Mouse (Mus musculus) liver, embryonic 14.5 days (tissue): ENCODE results near the gene Cd9. TPM values are rescaled to one million over a fixed set of nuclear protein-coding genes. Genes with fewer than 3 reads are reported as not detected.
A peak's percentile ranks its signal among the peaks of the same experiment; 100 is the strongest.
"Not testable (repeated sequence)": the region's sequence is repeated elsewhere in the genome, so short reads cannot be mapped to it uniquely, and the experiment has no call there.

Experiments
- ATAC-seq: fragments of 200-750 bp; cut with Nextera tagmentation; 2 replicates; pipeline ENCODE4 v1.8.0; 2017; ENCODE audit warnings: moderate number of reproducible peaks, mild to moderate bottlenecking, moderate library complexity; ENCODE audit not compliant: insufficient read depth
- DNase-seq, 3 experiments: peaks; one replicate each; pipeline ENCODE4 v3.0.0-alpha.2; 2012 to 2013; ENCODE audit warnings: low read depth in 3 of 3, low spot score in 3 of 3
- H3K27ac ChIP-seq: fragments of 300-500 bp; sonication (generic); 2 replicates; pipeline ENCODE4 v1.5.1; 2014; ENCODE audit warnings: moderate library complexity, mild to moderate bottlenecking, control low read depth, inconsistent platforms
- H3K27me3 ChIP-seq: fragments of 300-500 bp; sonication (generic); 2 replicates; pipeline ENCODE4 v1.6.1; 2014; ENCODE audit warnings: mild to moderate bottlenecking, low read length, moderate library complexity; ENCODE audit not compliant: control insufficient read depth, insufficient read depth
- H3K36me3 ChIP-seq: fragments of 300-500 bp; sonication (generic); replicated peaks from 2 replicates; pipeline ENCODE4 v1.6.1; 2014; ENCODE audit warnings: low read depth; ENCODE audit not compliant: control insufficient read depth, insufficient read depth
- H3K4me1 ChIP-seq, 2 experiments: fragments of 200-500 bp in 1 of 2; fragments of 300-500 bp in 1 of 2; sonication (generic) in 1 of 2; replicated peaks; 2 replicates each; pipeline ENCODE4 v1.6.1; 2012 to 2014; ENCODE audit warnings: antibody characterized with exemption in 1 of 2, inconsistent platforms in 1 of 2, low read length in 1 of 2; ENCODE audit not compliant: control insufficient read depth in 2 of 2, insufficient read depth in 2 of 2
- H3K4me2 ChIP-seq: fragments of 300-500 bp; sonication (generic); 2 replicates; pipeline ENCODE4 v1.6.1; 2014; ENCODE audit warnings: low read depth, mild to moderate bottlenecking, control low read depth, moderate library complexity
- H3K4me3 ChIP-seq, 2 experiments: fragments of 200-500 bp in 1 of 2; fragments of 300-500 bp in 1 of 2; sonication (generic) in 1 of 2; 2 replicates each; pipeline ENCODE4 v1.5.1; 2012 to 2014; ENCODE audit warnings: low read depth in 2 of 2, low read length in 2 of 2, mild to moderate bottlenecking in 2 of 2, control low read depth in 1 of 2, inconsistent platforms in 1 of 2, moderate library complexity in 1 of 2; ENCODE audit not compliant: insufficient read depth in 1 of 2
- H3K9ac ChIP-seq: fragments of 300-500 bp; sonication (generic); replicated peaks from 2 replicates; pipeline ENCODE4 v1.6.1; 2014; ENCODE audit warnings: mild to moderate bottlenecking, control low read depth, moderate library complexity
- H3K9me3 ChIP-seq: fragments of 300-500 bp; sonication (generic); 2 replicates; pipeline ENCODE4 v1.6.1; 2016; ENCODE audit warnings: low read length, mixed read lengths; ENCODE audit not compliant: control insufficient read depth
- CTCF ChIP-seq: IDR thresholded peaks from 2 replicates; pipeline ENCODE4 v1.5.1; 2016; ENCODE audit warnings: antibody characterized with exemption, low read depth, control low read depth
- EP300 ChIP-seq: IDR thresholded peaks from 2 replicates; pipeline ENCODE4 v1.6.1; 2016; ENCODE audit warnings: antibody characterized with exemption, low read depth
- WGBS: fragments of 180-500 bp; shearing (Covaris S2); extraction: QIAGEN DNeasy Blood & Tissue Kit; methylation state at CpG from one replicate; pipeline ENCODE4 v1.1.7; 2014; ENCODE audit not compliant: insufficient replicate concordance; 5-methylcytosine and 5-hydroxymethylcytosine counted together
- polyA plus RNA-seq, 2 experiments: library from polyadenylated mRNA; depleted of rRNA in 1 of 2; stranded (reverse) in 1 of 2; unstranded in 1 of 2; fragments of >200 nt; fragmentation: Nextera tagmentation in 1 of 2; extraction: Ambion mirVana in 1 of 2; gene quantifications; 2 replicates each; pipeline versions ENCODE4 v1.2.1 to v1.2.3; 2012 to 2014

The Cd9 gene
- polyA plus RNA-seq, 2 experiments: 62.6 to 96.8 TPM

GRCm38 (mm10) chr6:125484721-125485120 lies 9.9 kb downstream of the Cd9 start:
- H3K4me2 ChIP-seq: no peak overlapping the region
- H3K9me3 ChIP-seq: no peaks in the 10 kb centered on the region
- no peak for DNase-seq
- ATAC-seq: no peak
- WGBS: 69% methylated on average over 2 of the region's 2 CpGs
- H3K36me3 ChIP-seq: no peaks in the 10 kb centered on the region
- H3K27ac ChIP-seq: no peak overlapping the region
- H3K4me3 ChIP-seq: no peak overlapping the region
- peaks cover 14 to 47% of the 10 kb centered on the region in 2 experiments for H3K4me1 ChIP-seq
- TF ChIP-seq CTCF (no peak), EP300 (no peak)
- H3K27me3 ChIP-seq: no peaks in the 10 kb centered on the region
- H3K9ac ChIP-seq: no peak overlapping the region

- WGBS: 69% methylated on average over 10 of the region's 10 CpGs
- not testable (repeated sequence) for ATAC-seq
- peaks cover 14 to 50% of the 10 kb centered on the region in 2 experiments for H3K4me1 ChIP-seq
These were observed 10.3 kb downstream of the Cd9 start for GRCm38 (mm10) chr6:125484313-125484660.

DNA sequence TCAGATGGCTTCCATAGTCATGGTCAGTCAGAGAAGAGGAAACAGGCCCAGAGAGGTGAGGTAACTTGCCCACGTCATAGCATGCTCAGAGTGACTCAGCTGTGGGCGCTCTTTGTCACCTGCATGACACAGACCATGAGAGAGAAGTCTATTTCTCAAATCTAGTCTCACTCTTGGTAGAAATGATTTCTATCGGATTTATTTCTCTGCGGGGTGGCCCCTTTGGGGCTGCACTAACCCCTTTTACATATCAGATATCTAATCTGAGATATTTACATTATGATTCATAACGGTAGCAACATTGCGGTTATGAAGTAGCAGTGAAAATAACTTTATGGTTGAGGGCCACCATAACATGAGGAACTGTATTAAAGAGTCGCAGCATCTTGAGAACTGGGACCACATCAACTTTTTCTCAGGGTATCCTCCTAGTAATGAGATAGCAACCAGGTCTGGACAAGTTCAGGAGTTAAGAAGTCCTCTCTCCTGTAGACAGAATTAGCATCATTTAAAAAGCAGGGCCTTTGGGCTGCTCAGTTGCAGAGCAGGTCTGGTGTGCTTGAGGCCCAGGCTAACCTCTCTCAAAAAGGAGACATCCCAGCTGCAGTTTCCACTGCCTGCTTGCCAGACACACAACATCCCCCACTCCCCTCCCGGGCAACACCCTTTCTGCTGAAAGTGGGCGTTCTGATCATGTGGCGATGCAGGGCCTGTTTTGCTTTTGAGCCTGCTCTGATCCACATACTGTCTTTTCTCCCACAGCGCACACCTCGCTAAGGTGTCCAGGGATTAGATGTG lies 10.9 kb downstream of the Cd9 start:
- H3K27me3 ChIP-seq: no peaks in the 10 kb centered on the region
- DNase-seq: no peak
- no peaks in the 10 kb centered on the region for H3K36me3 ChIP-seq
- no peak for ATAC-seq
- no peak overlapping the region for H3K4me3 ChIP-seq
- peaks cover 14 to 51% of the 10 kb centered on the region in 2 experiments for H3K4me1 ChIP-seq
- TF ChIP-seq EP300: no peak
- TF ChIP-seq CTCF: no peak
- no peak overlapping the region for H3K4me2 ChIP-seq
- H3K9ac ChIP-seq: no peak overlapping the region
- no peaks in the 10 kb centered on the region for H3K9me3 ChIP-seq
- WGBS: 68% methylated on average over 12 of the region's 12 CpGs
- H3K27ac ChIP-seq: no peak overlapping the region

More at GRCm38 (mm10) chr6:125484313-125484660, 10.3 kb downstream of the Cd9 start:
- not testable (repeated sequence) for H3K36me3 ChIP-seq, H3K4me3 ChIP-seq, H3K27me3 ChIP-seq, H3K9ac ChIP-seq, H3K9me3 ChIP-seq, DNase-seq, H3K4me2 ChIP-seq, H3K27ac ChIP-seq

DNA sequence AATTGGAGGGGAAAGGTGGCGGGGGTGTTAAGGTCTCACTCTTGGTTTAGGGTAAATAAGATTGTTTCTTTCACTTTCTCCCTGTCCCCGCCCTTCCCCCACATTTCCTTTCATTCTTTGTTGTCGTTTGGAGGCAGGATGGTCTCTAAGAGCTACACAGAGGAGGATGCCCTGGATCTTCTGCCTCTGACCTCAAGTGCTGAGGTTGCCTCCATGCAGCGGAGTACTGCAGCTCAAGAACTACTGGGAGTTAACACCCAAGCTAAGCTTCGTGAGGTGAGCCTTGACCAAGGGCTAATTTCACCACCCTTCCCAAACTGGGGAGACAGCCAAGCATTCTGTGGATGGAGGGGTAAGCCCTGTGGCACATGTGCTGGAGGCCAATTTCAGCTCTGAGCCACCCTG lies 12.2 kb downstream of the Cd9 start:
- DNase-seq: no peak
- Histone ChIP-seq H3K9ac (no peak overlapping the region), H3K9me3 (no peaks in the 10 kb centered on the region), H3K4me2 (peak overlapping the region; percentile 39; the same call in 1 of the 2 replicates), H3K36me3 (no peaks in the 10 kb centered on the region), H3K27me3 (no peaks in the 10 kb centered on the region), H3K4me3 (no peak overlapping the region), H3K4me1 (peaks cover 14 to 59% of the 10 kb centered on the region in 2 experiments), H3K27ac (no peak overlapping the region)
- ATAC-seq: no peak
- TF ChIP-seq EP300: no peak
- no peak for TF ChIP-seq CTCF
- WGBS: 38% methylated on average over 5 of the region's 5 CpGs

DNA sequence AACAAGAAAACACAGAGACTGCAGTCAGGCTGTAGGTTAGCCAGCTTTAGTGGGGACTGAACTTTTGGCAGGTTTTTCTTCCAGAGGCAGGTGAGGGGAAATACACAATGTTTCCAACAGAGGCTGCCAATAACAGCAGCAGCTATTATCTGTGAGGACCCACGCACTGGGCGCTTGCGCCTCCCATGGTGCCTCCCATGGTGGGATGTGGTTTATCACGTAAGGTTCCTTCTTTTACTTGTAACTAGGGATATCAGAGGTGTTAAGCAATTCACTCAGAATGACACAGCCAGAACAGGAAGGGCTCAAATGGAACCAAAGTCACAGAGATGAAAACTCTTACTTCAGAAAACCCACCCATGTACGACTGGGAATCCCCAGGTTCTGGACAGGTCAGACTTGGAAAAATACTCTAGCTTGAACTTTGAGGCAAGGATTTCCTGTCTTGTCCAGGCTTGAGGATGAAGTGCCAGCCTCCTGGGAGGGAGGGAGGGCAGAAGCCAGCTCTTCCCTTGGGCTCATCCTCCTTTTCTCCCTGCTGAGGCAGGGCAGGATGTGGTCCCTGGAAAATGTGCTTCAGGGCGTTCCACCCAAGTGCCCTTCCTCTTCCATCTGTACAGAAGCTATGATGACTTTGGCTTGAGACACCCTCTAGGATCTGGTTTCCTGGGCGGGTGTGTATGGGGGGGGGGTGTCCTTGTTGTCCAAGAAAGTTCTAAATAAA lies 12.8 kb downstream of the Cd9 start:
- Histone ChIP-seq H3K36me3 (no peaks in the 10 kb centered on the region), H3K9me3 (no peaks in the 10 kb centered on the region), H3K27me3 (no peaks in the 10 kb centered on the region), H3K4me1 (peaks cover 14 to 64% of the 10 kb centered on the region in 2 experiments), H3K27ac (no peak overlapping the region), H3K4me3 (no peak overlapping the region), H3K9ac (no peak overlapping the region), H3K4me2 (peak overlapping the region; percentile 39)
- WGBS: 7% methylated on average over 7 of the region's 7 CpGs
- TF ChIP-seq EP300 (no peak), CTCF (no peak)
- ATAC-seq: peak; percentile 55; the same call in 1 of the 2 replicates
- no peak for DNase-seq
